Mouse (Mus musculus): ENCODE results near the gene Rraga. TPM values are rescaled to one million over a fixed set of nuclear protein-coding genes. Genes with fewer than 3 reads are reported as not detected.

Rraga gene
- 100 to 1,000 TPM; 138 to 147 TPM for total RNA-seq (2021)

GRCm38 (mm10) chr4:86575283-86575983 is at the start of gene Rraga:
TSS of gene Rraga (plus strand) at chr4:86575668.
- peak; percentile 91 to 93 for DNase-seq (ENCODE audit: extremely low spot score in 1 of 2, low spot score in 1 of 2)

DNA sequence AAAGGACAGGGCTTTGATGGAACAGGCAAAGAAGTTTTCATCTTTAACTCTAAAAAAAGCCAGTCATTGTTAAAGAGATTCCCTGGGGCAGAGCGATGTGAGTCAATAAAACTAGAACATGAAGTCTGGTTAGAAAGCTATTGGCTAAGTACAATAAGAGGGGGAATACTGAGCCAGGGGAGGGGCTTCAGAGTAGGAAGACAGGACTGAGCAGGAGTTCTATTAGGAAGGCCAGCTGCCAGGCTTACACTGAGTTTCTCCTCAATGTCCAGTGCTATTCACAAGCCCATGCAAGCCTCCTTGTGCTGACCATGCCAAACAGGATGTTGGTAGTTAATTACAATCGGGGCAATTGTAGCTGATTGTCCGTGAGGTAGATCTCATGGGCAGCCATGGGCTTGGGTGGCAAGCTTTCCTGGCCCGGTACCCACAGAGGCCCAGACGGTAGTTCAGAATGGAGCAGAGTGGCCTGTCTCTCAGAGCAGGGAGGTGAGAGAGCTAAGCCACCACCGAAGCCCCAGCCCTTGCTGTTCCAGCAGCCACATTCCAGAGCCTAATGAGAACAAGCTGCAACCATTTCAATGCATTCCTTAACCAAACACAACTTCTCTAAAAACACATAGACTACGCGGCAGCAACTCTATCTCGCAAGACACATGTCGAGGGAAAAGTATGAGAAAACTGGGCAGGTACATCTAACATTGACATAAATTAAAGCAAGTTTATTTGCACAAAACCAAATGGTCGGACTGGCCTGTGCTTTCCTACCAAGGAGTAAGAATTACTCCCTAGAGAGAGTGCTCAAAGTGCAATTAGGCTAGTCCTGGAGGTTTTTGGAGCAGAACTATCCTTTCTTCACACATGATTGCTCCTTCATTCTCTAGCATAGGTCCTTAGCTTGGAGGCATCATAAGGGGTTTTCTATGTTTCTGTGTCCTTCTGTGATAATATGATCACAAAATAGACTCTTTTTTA is 48.0 kb upstream of the Rraga start:
- no peak for DNase-seq (ENCODE audit: extremely low spot score in 1 of 2, low spot score in 1 of 2)

DNA sequence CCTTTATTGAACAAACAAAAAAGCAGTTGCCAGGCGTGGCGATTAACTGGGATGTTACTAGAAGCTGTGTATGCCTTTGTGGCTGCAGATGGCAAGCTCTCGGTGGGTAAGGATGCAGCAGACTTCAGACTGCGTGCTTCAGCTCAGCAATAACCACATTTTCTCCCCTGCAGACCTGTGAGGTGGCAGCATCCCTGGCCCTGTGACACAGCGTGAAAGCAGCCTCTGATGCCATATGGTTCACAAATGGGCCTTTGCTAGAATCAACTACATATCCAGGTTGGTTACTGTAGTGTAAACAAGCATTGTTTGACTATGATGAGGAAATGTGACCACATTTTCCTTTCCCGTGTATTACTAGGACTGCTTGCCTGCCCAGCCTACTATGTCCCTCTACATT is 46.3 kb upstream of the Rraga start:
- no peak for DNase-seq (ENCODE audit: extremely low spot score in 1 of 2, low spot score in 1 of 2)

- DNase-seq (ENCODE audit: extremely low spot score in 1 of 2, low spot score in 1 of 2), result no peak
Measured at GRCm38 (mm10) chr4:86533406-86534090, 41.9 kb upstream of the Rraga start.

DNA sequence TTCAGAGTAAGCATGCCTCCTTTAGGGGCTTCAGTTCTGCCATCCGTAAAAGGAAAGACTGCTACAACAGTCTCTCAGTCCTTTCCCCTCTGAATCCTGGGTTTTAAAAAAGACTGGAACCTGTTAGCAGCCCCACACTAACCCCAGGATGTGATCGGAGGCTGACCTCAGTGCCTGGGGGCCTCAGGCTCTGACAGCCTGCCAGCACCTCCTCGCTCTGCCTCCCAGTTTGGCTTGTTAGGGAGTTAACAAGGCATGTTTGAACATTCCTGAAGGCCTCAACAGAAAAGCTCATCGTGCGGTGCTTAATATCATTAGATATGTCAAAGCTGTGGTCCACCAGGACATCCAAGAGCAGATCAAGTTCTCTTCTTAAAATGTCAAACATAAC is 41.4 kb upstream of the Rraga start:
- no peak for DNase-seq (ENCODE audit: extremely low spot score in 1 of 2, low spot score in 1 of 2)

GRCm38 (mm10) chr4:86537972-86538371 is 37.5 kb upstream of the Rraga start:
- DNase-seq (ENCODE audit: extremely low spot score in 1 of 2, low spot score in 1 of 2), result peak in 1 of 2 experiments; percentile 42

- no peak for DNase-seq (ENCODE audit: extremely low spot score in 1 of 2, low spot score in 1 of 2)
Measured at GRCm38 (mm10) chr4:86538936-86539335, 36.5 kb upstream of the Rraga start.

DNA sequence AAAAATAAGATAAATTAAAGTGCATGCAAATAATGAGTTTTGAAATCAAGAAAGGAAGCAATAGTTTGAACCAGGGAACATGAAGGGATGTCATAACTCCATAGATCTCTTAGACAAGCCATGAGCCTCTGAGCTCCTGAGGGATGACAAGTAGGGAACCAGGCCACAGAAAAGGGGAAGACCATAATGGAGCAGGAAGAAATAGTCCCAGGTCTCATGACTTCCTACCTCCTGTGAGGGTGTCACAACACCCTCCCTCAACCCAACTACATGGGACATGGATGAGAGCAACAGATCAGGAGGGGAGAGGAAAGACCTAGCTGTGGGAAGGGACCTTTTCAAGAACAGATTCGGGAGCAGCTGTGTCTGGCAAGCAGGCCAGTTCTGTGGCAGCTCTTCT is 33.9 kb upstream of the Rraga start:
- no peak for DNase-seq (ENCODE audit: extremely low spot score in 1 of 2, low spot score in 1 of 2)

DNA sequence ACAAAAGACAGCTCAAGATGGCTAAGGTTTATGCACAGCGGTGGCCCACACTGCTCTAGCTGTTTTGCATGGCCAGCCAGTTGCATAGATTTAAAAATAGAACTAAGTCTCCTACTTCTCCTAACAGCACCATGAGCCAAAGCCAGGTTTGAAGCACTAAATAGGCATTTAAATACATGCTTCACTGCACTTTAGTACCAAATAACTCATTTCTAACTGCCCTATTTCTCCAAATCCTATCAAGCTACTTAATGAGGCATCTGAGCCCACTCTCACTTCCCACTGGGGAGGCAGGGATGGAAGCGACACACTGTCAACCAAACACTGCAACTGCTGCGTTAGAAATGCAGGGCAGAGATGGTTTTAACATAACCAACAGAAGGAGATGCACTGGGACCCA is 31.5 kb upstream of the Rraga start:
- DNase-seq (ENCODE audit: extremely low spot score in 1 of 2, low spot score in 1 of 2), result no peak

- peak in 1 of 2 experiments; percentile 15 for DNase-seq (ENCODE audit: extremely low spot score in 1 of 2, low spot score in 1 of 2)
Measured at GRCm38 (mm10) chr4:86545615-86546014, 29.9 kb upstream of the Rraga start.

DNA sequence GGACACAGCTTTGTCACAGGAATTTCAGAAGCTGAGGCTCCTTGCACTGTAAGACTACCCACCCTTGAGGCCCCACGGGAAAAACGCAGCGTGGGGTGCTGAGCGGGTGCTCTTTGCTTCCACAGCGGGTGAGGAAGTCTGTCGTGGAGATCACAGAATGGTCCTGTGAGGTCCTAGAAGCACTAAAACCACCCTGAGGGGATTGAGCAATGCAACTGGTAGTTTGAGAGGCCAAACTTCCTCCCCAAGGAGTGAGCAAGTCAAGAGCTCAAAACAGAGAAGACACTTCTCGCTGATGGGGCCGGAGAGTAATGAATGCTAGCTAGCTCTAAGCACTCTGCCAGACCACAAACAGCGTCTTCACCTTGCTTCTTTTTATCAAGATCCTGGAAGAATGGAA is 27.1 kb upstream of the Rraga start:
- no peak for DNase-seq (ENCODE audit: extremely low spot score in 1 of 2, low spot score in 1 of 2)

DNA sequence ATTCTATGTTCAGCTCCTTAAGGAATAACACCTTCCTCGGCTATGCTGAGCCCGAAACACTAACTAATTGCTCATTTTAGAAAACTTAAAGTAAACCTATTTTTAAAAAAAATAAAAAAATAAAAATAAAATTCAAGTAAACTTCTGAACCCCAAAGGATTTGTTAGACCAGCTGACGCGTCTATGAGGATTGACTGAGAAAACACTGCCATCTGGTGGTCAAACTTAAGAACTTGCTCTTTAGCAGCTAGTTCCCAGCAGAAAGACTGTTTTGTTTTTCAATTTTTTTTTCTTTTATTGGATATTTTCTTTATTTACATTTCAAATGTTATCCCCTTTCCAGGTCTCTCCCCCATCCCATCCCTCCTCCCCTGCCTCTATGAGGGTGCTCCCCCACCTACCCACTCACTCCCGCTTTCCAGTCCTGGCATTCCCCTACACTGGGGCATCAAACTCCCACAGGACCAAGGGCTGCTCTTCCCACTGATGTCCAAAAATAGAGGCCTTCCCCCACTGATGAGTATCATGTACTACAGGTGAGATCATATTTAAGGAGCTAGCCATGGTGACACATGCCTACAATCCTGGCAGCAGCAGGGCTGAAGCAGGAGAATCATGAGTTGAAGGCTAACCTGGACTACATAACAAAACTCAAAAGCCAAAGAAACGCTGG is 20.3 kb upstream of the Rraga start:
- DNase-seq (ENCODE audit: extremely low spot score in 1 of 2, low spot score in 1 of 2), result no peak

DNA sequence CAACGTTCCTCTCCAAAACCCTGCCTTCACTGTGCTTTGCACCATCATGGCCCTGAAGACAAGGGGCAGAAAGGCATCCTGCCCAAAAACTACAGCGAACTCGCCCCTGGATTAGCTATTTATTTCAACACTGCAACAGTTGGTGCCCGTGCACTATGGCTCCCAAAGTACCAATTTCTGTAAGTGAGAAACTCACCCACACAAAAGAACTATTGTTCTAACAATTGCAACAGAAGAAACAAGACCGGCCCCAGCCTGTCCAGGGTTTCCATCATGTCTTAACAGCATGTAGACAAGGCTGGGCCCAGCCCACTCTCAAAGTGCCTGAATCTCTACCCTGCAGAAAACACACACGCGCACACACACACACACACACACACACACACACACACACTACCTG is 18.1 kb upstream of the Rraga start:
- no peak for DNase-seq (ENCODE audit: extremely low spot score in 1 of 2, low spot score in 1 of 2)

GRCm38 (mm10) chr4:86558228-86558627 is 17.2 kb upstream of the Rraga start, which contains the start of gene Saxo1:
TSS of gene Saxo1 (minus strand) at chr4:86558328.
- no peak for DNase-seq (ENCODE audit: extremely low spot score in 1 of 2, low spot score in 1 of 2)

- DNase-seq (ENCODE audit: extremely low spot score in 1 of 2, low spot score in 1 of 2), result no peak
Measured at GRCm38 (mm10) chr4:86559006-86559405, 16.5 kb upstream of the Rraga start.

DNA sequence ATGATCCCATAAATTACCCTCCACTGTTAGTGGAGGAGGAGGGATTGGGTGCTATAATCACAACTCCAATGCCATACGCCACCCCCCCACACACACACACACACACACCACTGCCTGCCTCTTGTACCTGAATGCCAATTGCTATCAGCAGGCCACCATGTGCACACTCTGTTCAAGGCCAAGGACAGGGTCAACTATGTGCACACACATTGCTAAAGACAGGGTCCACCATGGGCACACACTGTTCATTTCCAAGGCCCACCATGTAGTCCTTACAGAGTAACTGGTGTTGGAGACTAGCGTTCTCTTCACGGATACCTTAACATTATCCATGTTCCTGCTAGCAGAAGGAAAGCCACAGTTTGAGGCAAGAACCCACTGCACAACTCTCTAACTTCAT is 14.4 kb upstream of the Rraga start:
- no peak for DNase-seq (ENCODE audit: extremely low spot score in 1 of 2, low spot score in 1 of 2)

- peak in 1 of 2 experiments; percentile 12 for DNase-seq (ENCODE audit: extremely low spot score in 1 of 2, low spot score in 1 of 2)
Measured at GRCm38 (mm10) chr4:86574939-86575282, 557 bp upstream of the Rraga start.

DNA sequence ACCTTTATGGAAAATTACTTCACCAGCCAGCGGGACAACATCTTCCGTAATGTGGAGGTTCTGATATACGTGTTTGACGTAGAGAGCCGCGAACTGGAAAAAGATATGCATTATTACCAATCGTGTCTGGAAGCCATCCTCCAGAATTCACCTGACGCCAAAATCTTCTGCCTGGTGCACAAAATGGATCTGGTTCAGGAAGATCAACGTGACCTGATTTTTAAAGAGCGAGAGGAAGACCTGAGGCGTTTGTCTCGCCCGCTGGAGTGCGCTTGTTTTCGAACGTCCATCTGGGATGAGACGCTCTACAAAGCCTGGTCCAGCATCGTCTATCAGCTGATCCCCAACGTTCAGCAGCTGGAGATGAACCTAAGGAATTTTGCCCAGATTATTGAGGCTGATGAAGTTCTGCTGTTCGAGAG is 663 bp downstream of the Rraga start:
- peak in 1 of 2 experiments; percentile 16 for DNase-seq (ENCODE audit: extremely low spot score in 1 of 2, low spot score in 1 of 2)

DNA sequence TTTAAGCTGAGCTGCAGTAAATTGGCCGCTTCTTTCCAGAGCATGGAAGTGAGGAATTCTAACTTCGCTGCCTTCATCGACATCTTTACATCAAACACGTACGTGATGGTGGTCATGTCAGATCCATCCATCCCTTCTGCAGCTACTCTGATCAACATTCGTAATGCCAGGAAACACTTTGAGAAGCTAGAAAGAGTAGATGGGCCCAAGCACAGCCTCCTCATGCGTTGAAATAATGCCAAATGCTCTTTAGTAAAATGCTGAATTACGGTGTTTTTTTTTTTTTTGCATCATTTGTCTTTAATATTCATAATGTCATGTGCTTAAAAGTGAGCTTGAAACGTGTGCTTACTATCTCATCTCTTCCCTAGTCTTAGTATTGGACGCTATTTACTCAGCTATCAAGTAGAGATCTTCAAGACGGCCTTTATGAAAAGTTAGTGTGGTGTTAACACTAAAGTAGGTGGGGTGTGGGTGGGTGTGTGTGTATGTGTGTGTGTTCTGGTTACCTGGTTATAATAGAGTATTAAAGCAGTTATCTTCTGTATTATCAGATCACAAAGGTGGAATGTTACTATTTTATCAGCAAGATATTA is 1.3 kb downstream of the Rraga start:
- no peak for DNase-seq (ENCODE audit: extremely low spot score in 1 of 2, low spot score in 1 of 2)

GRCm38 (mm10) chr4:86580056-86580455 is 4.6 kb downstream of the Rraga start:
- DNase-seq (ENCODE audit: extremely low spot score in 1 of 2, low spot score in 1 of 2), result no peak

All from layer of hippocampus, postnatal 25 days (tissue).